Mouse (Mus musculus) embryo, embryonic 9.5 days (tissue): ENCODE results near the gene Rsf1.

Experiments
- DNase-seq: peaks from one replicate; pipeline ENCODE4 v3.0.0-alpha.2; 2017; ENCODE audit errors: extremely low spot score

The Rsf1 gene

DNA sequence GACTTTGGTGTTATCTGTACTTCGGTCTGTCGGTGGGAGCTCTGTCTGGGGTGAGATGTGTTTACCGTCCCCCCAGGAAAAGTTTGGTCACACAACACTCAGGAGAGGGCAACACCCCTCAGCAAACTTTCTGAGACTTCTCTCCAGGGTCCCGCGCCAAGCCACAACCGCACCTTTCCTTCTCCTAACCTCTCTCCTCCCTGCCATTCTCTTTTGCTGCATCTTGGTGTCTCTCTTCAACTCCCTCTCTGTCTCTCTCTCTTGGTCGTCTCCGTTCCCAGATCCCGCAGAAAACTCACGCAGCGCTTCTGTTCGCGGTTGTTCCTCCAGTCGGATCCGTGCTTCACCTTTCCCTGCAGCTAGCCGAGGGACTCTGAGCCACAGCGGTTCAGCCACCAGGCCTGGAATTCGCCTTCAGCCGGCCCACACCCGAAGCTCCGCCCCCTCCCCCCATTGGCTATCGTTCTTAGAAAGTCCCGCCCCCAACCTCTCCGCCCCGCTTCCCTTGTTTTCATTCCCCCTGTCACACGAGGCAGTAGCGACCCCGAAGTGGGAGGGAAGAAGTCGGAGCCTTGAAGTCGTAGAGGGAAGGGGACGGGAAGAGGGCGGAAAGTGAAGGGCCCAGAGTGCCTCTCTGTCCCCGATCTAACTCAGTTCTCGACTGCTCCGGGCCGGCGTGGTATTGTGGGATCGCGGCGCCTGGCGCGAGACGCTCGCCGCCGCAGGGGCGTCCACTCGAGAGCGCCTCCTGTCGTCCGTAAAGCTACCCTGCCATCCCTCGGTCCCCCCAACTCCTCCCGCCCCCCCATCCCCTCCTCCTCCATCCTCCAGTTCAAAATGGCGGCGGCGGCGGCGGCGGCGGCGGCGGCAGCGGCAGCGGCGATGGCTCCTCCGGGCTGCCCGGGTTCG lies at the start of gene Rsf1, which contains the start of gene Aamdc:
Gene Rsf1, plus strand, starts transcription at position 823 of the 909 bp plus-strand sequence.
Gene Aamdc, minus strand, starts transcription at position 431 of the 909 bp plus-strand sequence.
- peak; percentile 97 for DNase-seq

DNA sequence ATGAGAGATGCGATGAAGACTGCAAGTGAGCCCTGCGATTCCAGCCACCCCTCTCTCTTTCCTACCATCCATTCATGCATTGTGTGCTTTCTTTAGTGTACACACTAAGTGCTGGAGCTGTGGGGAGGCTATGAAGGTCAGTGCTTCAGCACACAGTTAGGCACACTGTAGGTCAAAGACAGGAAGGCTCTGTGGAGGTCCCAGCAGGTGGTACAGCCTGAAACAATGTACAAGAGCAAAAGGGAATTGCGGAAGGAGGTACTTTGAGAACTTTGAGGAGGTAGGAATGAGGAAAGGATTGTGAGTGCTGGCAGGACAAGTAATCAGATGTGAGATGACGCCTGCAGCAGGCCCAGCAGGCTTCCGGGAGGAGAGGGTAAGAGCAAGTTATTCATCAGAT lies 44.2 kb upstream of the Rsf1 start:
- DNase-seq: no peak

DNA sequence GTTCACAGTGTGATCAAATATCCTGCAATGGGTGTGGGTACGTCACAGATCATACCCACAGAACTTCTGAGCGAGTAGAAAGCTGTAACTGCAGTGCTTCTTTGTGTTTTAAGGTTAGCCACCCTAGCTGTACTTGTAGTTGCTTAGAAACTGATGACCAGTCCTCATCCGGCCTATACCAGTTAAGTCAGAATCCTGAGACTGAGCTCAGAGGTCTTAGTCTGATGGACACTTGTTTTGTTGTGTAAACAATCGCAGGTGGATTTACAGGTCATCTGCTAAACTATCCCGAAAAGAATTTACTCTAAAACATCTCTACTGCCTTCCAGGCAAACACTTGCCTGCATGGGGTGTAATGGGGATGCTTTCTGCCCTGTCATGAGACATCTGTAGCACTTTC lies 43.1 kb upstream of the Rsf1 start:
- DNase-seq: no peak

DNA sequence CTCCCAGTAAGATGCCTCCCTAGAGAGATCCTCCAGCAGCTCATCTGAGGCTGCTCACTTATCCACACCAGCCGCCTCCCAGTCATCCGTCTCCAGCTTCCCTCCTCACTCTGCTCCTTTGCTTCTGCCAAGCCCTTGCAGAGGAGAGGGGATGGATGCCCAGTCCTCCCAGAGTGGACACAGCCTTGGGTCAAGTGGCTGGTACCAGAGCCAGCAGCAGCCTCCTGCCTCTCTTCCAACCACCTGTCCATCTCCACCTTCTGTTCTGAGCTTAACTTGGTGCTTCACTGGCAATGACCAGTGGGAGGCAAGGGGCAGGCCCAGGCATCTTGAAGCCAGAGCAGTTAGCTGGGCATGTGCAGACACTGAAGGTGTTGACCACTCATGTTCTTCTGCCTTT lies 33.2 kb upstream of the Rsf1 start:
- DNase-seq: no peak

DNA sequence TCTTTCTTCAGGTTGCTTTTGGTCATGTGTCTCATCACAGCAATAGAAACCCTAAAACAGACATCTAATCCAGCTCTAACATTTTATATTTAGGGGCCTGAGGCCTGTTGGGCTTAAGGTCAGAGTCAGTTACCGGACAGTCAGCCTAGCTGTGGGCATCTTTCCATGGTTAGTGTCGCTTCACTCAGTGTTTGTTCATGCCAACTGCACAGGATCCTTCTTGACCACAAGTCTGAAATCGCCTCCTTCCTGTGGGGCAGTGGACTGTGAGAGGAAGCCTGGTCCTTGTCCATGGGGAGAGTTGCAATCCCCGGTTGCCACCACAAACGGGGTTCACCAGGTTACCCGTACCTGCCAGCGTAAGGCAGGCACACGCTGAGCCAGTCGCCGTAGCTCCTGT lies 30.4 kb upstream of the Rsf1 start:
- no peak for DNase-seq

DNA sequence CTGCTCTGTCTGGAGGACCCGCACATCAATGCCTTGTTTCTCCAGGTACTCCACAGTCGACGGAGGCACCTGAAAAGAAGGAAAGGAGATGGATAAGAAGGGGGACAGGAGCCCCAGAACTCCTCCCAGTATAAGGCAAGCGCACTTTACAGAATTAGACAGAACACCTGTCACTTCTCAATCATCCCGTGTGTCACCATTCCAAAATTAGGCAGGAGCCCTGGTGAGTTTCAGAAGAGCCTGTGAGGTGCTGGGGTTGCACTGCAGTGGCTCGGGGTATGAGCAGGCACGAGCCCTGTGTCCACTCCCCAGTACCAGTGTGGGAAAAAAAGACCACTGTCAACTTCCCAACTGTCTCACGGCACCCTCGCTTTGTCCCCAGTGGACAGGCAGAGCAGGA lies 29.0 kb upstream of the Rsf1 start:
- no peak for DNase-seq

DNA sequence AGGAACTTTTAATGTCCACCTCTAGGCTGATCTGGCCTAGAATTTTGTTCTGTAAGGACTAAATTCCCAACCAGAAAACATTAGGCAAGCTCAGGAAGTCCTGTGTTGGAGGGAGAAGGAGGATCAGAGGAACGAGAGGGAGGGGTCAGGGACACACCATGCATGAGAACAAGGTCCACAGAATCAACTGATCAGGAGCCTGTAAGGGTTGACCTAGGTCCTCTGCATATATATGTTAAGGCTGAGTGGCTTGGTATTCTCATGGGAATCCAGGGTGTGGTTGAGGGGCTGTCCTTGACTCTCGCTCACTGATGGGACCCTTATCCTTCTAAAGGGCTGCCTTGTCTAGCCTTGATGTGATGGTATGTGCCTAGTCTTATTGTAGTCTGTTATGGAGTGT lies 16.1 kb upstream of the Rsf1 start:
- DNase-seq: no peak

DNA sequence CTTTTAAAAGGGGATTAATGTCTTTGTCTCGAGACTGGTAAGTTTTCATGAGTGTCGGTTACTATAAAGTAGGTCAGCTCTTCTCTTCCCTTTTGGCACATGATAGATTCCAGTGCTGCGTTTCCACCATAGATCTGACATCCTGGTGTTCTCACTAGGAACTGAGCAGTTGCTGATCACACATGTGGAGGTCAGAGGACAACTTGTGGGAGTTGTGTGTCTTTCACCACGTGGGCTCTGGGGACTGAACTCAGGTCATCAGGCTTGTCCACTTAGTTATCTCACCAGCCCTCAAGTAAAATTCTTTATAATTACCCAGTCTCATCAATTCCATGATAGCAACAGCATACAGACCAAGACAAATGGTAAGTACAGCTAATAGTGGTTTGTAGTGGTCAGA lies 10.3 kb upstream of the Rsf1 start:
- DNase-seq: no peak

DNA sequence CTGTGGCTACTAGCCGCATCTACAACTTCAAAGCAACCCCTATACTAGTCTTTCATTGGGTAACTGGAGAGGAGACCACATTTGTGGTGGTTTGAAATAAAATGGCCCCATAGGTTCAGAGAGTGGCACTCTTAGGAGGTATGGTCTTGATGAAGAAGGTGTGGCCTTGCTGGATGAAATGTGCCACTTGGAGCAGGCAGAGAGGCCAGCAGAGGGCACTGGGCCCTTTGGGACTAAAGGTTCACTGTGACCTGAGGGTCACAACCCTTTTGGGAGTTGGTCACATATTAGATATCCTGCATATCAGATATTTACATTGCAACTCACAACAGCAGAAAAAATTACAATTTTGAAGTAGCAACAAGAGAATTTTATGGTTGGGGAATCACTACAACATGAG lies 9.3 kb upstream of the Rsf1 start:
- no peak for DNase-seq

DNA sequence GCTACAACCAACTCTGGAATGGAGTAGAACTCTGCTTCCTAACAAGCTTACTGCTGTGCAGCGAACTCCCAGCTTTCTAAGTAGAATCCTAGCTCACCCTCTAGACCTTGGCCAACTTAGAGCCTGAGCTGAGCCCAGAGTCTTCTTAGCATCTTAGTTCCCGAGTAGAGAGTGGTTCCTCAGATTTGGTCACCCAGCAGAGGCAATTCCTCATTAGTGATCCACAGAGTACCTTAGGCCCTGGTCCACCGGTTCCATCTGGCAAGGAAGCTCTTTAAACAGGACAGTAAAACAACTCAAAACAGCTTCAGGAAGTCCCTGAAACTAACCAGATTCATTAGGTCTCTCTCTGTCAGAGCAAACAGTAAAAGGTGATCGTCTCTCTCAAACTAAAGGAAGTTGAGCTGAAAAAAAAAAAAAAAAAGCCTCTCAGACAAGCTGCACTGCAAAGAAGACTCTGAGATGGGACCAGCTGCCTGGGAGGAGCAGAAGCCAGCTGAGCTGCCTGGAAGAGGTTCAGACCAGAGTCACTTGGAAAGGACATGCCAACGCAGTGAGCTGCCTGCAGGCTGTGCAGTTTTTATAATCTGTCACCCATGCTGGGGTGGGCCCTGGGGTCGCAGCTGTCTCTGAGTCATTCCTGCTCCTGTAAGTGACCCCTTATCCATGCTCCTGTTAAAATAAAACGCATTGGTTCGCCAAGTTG lies 1.2 kb upstream of the Rsf1 start:
- peak; percentile 22 for DNase-seq

DNA sequence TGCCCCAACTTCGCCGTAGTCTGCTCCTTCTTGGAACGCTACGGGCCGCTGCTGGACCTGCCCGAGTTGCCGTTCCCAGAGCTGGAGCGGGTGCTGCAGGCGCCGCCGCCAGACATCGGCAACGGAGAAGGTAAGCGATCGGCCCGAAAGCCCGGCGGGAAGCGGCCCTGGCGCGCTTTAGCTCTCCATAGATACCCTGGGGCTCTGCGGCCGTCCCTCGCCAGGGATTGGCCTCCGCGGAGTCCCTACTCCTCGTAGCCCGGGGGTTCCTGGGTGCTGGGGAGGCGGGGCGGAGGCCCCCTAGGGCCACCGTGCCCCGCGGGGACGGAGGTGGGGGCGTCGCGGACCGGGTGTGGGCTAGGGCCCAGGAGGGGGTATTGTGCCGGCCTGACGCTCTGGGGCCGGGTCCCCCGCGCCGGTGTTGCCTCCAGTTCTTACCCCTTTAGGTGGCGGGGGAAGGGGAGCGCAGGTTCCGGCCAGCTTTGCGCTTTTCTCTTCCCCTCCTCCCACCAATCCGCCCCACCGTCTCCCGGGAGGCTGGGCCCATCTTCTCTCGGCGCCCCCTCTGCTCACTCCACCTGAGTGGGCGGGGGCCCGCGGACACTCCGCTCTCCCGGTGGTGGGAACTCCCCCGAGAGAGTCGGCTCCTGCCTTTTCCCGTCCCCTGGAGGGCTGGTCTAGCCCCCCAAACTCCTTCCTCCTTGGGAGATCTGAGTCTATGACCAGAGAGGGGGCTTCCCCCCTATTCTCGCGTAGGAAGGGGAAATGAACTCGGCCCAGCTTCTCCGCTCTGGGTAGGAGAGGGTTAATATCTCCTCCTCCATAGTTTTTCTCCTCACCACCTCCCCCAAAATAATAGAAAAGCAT lies 520 bp downstream of the Rsf1 start:
- DNase-seq: peak; percentile 83

DNA sequence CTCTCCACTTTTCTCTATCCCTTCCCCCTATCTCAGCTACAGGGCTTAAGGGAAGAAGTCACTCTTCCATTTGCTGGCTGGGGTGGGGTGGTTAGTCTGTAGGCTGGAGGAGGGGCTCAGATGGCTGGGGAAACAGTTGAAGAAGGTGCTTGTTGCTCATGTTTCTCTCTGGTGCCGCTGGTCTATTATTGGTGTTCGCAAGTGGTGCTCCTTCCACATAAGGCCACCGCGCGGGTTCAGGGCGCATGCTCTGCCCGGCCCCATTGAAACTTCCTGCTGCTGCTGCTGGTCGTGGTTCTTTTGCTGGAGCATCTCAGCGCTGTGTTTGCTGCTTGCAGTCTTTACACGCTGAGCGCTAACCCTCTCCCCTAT lies 1.1 kb downstream of the Rsf1 start:
- no peak for DNase-seq

DNA sequence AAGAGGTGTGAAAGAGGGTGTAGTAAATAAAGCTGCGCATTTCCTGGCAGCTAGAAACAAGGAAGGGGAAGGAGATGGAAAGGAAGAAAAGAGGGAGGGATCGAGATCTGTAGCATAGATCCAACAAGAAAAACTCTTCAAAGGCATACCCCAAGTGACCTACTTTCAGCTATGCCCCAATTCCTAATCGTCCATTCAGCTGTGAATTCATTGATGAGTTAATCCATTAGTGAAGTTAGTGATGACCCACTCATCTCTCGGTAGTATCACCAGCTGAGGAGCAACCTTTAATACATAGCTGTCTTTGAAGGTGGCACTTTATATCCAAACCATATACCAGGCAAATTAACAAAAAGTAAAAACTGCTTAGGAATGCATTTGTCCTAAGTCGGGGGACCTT lies 8.8 kb downstream of the Rsf1 start:
- no peak for DNase-seq

DNA sequence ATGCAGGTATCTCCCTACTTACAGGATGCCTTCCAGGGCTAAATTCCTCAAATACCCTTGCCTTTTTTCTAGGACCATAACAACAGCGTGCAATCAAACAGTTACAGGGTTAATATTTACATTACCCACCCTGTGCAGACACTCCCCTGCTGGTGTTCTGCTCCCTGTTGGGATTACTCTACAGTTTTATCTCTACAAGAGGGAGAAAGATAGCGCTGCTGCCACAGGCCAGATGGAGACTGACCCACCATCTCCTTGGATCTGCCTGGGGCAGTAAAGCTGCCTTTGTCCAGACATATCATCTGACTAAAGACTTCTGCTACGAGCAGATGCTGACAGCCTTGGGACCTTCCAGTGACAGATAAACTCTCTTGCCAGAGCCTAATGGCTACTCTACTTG lies 10.8 kb downstream of the Rsf1 start:
- peak; percentile 10 for DNase-seq

DNA sequence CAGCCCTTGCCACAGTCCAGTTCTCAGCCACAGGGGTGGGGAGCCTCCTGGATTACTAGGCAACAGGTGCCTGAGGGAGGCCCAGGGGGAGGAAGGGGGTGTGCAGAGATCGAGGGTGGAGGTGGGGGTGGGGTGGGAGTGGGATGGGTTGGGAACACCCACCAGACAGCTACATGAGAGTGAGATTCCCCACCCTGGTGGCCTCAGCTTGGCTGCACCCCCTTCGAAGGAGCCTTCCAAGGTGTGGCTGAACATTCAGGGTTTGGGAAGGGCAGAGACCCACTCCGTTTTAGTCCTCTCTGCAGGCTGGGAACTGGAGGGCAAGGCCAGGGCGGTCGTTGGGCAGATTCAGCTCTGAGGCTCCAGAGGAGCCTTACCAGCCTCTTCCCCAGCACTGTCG lies 11.6 kb downstream of the Rsf1 start:
- DNase-seq: no peak

DNA sequence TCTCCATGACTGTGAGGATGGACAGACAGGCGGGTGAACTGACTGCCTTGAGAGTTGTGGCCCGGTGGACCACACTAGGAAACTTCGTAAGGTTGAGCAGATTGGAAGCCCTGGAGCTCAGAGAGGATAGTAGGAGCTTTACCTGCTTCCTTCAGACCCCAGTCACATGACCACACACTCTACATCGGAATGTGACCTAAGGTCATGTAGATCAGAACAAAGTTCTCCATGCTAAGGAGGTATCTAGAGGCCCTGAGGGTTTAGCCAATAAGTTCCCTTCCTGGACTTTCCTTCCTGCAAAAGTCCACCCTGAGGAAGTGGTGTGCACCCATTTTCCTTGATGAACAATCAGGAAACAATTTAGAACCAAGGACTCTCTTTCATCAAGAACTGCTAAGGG lies 12.7 kb downstream of the Rsf1 start:
- DNase-seq: no peak

DNA sequence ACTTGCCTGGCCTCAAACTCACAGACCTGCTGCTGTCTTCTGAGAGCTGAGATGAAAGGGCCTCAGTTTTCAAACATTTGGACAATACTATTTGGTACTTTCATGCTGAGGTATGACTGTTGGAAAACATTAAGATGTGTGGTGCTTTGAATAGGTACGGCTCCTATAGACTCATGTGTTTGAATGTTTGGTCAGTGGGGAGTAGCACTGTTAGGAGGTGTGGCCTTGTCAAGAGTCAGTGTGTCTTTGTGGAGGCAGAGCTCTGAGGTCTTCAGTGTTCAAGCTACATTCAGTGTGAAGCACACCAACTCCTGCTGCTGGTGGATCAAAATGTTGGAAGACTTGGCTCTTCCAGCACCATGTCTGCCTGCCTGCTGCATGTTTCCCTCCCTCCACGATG lies 13.8 kb downstream of the Rsf1 start:
- no peak for DNase-seq

DNA sequence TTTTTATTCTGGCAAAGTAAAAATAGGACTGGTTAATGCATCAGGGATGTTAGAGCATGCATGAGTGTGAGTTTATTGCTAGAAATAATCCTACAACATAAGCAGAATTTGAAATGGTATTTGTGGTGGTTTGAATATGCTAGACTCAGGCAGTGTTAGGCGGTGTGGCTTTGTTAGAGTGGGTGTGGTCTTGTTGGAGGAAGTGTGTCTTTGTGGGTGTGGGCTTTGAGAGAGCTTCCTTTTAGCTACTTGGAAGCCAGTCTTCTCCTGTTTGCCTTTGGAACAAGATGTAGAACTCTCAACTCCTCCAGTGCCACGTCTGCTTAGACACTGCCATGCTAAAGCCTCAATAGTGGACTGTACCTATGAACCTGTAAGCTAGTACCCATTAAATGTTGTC lies 18.9 kb downstream of the Rsf1 start:
- DNase-seq: no peak

DNA sequence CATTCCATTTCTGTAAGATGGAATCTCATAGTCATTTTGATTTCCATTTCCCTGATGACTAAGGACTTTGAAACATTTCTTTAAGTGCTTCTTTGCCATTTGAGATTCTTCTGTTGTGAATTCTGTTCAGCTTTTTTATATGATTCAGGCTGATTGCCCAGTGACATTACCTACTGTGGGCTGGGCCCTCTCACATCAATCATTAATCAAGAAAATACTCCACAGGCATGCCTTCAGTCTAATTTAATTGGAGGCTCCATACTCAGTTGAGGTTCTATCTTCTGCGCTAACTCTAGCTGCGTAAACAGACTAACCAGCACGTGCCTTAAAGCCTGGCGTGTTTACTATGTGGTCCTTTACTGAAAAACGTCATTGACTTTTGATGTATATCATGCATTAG lies 41.7 kb downstream of the Rsf1 start:
- no peak for DNase-seq

DNA sequence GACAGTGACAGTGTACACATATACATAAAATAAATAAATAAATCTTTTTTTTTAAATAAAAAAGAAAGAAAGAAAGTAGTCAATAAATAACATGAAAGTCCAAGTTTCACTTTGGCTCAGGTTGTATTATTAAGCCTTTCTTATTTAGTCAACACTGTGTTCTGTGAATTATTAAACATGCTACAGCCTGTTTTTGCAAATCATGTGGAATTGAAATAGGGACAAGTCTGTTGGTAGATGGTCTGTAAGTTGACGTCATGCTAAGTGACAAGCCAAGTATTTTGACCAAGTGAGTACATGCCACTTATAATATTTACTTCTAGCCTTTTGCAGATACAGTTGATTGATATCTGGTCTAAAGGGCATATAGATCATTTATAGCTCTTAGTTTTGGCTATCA lies 43.0 kb downstream of the Rsf1 start:
- DNase-seq: no peak

DNA sequence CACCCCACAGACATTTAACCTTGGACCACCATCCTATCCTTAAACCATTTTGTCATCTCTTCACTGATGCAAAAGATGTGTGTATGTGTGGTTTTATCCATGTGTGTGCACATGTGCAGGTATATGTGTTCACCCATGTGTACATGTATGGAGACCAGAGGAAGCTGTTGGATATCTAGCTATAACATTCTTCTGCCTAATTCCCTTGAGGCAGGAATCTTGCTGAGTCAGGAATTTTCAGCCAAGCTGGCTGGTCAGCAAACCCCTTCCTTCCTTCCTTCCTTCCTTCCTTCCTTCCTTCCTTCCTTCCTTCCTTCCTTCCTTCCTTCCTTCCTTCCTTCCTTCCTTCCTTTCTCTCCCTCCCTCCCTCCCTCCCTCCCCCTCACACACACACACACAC lies 43.7 kb downstream of the Rsf1 start:
- DNase-seq: no peak

DNA sequence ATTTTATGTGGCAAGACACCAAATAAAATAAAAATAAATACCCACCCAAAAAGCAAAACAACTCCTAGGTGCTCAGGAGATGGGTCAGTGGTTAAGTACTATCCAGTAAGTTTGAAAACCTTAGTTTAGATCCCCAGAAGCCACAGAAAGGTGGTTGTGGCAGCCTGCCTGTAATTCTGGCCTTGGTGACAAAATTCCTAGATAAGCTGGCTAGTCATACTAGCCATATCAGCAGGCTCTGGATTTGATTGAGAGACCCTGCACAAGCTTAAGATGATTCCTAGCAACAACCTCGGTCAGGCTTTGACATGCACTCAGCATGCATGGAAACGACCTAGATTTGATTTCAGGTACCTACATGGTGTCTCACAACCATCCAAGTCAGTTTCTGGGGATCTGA lies 49.7 kb downstream of the Rsf1 start:
- DNase-seq: no peak
